Mouse (Mus musculus) CH12.LX (cell line): ENCODE measurements around the gene Dirc2. TPM values are rescaled to one million over a fixed set of nuclear protein-coding genes. Genes with fewer than 3 reads are reported as not detected.
A peak's percentile ranks its signal among the peaks of the same experiment; 100 is the strongest.

Experiments
- DNase-seq: peaks from one replicate; pipeline ENCODE4 v3.0.0-alpha.2; 2013; ENCODE audit errors: extremely low read depth
- H3K27ac ChIP-seq: 2 replicates; pipeline ENCODE4 v1.5.1; 2012; ENCODE audit warnings: low read depth, mild to moderate bottlenecking, control low read depth, moderate library complexity; ENCODE audit not compliant: insufficient read depth
- H3K27me3 ChIP-seq: replicated peaks from 2 replicates; pipeline ENCODE3; 2012; ENCODE audit warnings: inconsistent platforms
- H3K36me3 ChIP-seq, 2 experiments: replicated peaks in 1 of 2; 2 replicates each; pipeline versions ENCODE3 to v1.6.1; 2012; ENCODE audit warnings: inconsistent platforms in 1 of 2, low read length in 1 of 2, mild to moderate bottlenecking in 1 of 2, mixed read lengths in 1 of 2, moderate library complexity in 1 of 2; ENCODE audit not compliant: control insufficient read depth in 1 of 2, insufficient read depth in 1 of 2
- H3K4me1 ChIP-seq, 2 experiments: 2 replicates each; pipeline ENCODE4 v1.6.1; 2012; ENCODE audit warnings: inconsistent platforms in 1 of 2, moderate library complexity in 1 of 2; ENCODE audit not compliant: insufficient read depth in 2 of 2, control insufficient read depth in 1 of 2
- H3K4me2 ChIP-seq: 2 replicates; pipeline ENCODE4 v1.6.1; 2012; ENCODE audit warnings: low read depth, mild to moderate bottlenecking, control low read depth; ENCODE audit not compliant: poor library complexity, insufficient read depth, severe bottlenecking
- H3K4me3 ChIP-seq, 3 experiments: fragments of 150-350 bp in 1 of 3; sonication (generic) in 1 of 3; replicated peaks in 1 of 3; 2 replicates each; pipeline versions ENCODE3 to v1.5.1; 2011 to 2012; ENCODE audit warnings: low read depth in 2 of 3, low read length in 2 of 3, mild to moderate bottlenecking in 2 of 3, moderate library complexity in 2 of 3, control low read depth in 1 of 3, improper control_type of control experiment in 1 of 3, inconsistent platforms in 1 of 3, mixed read lengths in 1 of 3; ENCODE audit not compliant: poor library complexity in 1 of 3
- H3K79me2 ChIP-seq: replicated peaks from 2 replicates; pipeline ENCODE4 v1.6.1; 2012; ENCODE audit warnings: mild to moderate bottlenecking, moderate library complexity; ENCODE audit not compliant: control insufficient read depth, poor library complexity, insufficient read depth, severe bottlenecking; ENCODE audit errors: extremely low read depth
- H3K9ac ChIP-seq: 2 replicates; pipeline ENCODE4 v1.6.1; 2012; ENCODE audit warnings: low read depth, mild to moderate bottlenecking, control low read depth, moderate library complexity; ENCODE audit not compliant: insufficient read depth
- H3K9me3 ChIP-seq: replicated peaks from 2 replicates; pipeline ENCODE3; 2012; ENCODE audit warnings: low read length, inconsistent platforms, mixed read lengths
- BHLHE40 ChIP-seq: IDR thresholded peaks from 2 replicates; pipeline ENCODE4 v1.6.1; 2011; ENCODE audit warnings: mild to moderate bottlenecking, low read depth, low read length, improper control_type of control experiment
- CTCF ChIP-seq, 2 experiments: IDR thresholded peaks in 1 of 2; conservative IDR thresholded peaks in 1 of 2; 2 replicates each; pipeline ENCODE4 v1.5.1; 2011 to 2012; ENCODE audit warnings: low read depth in 2 of 2, low read length in 2 of 2, improper control_type of control experiment in 1 of 2, inconsistent platforms in 1 of 2, mild to moderate bottlenecking in 1 of 2, moderate library complexity in 1 of 2
- ELF1 ChIP-seq: IDR thresholded peaks from 2 replicates; pipeline ENCODE4 v1.6.1; 2014; ENCODE audit warnings: low read depth, mild to moderate bottlenecking, inconsistent platforms, low read length, improper control_type of control experiment
- EP300 ChIP-seq: IDR thresholded peaks from 2 replicates; pipeline ENCODE4 v1.6.1; 2011; ENCODE audit warnings: low read length, improper control_type of control experiment
- GABPA ChIP-seq: IDR thresholded peaks from 2 replicates; pipeline ENCODE4 v1.6.1; 2012; ENCODE audit warnings: low read depth, low read length, improper control_type of control experiment, inconsistent platforms; ENCODE audit not compliant: insufficient replicate concordance
- HCFC1 ChIP-seq: IDR thresholded peaks from 2 replicates; pipeline ENCODE4 v1.6.1; 2012; ENCODE audit warnings: low read depth, mild to moderate bottlenecking, inconsistent platforms, low read length, improper control_type of control experiment
- JUN ChIP-seq: IDR thresholded peaks from 2 replicates; pipeline ENCODE4 v1.6.1; 2011; ENCODE audit warnings: low read depth, mild to moderate bottlenecking, low read length, improper control_type of control experiment, moderate library complexity; ENCODE audit not compliant: insufficient read depth
- JUND ChIP-seq: conservative IDR thresholded peaks from 2 replicates; pipeline ENCODE4 v1.6.1; 2011; ENCODE audit warnings: low read depth, low read length, improper control_type of control experiment
- MAFK ChIP-seq: IDR thresholded peaks from 2 replicates; pipeline ENCODE4 v1.6.1; 2011; ENCODE audit warnings: low read length, improper control_type of control experiment; ENCODE audit not compliant: insufficient replicate concordance
- MAX ChIP-seq: IDR thresholded peaks from 2 replicates; pipeline ENCODE4 v1.6.1; 2011; ENCODE audit warnings: low read length, improper control_type of control experiment
- MAZ ChIP-seq: IDR thresholded peaks from 2 replicates; pipeline ENCODE4 v1.6.1; 2012; ENCODE audit warnings: low read depth, mild to moderate bottlenecking, inconsistent platforms, low read length, improper control_type of control experiment, moderate library complexity
- MEF2A ChIP-seq: IDR thresholded peaks from 2 replicates; pipeline ENCODE4 v1.6.1; 2014; ENCODE audit warnings: low read depth, mild to moderate bottlenecking, inconsistent platforms, low read length, improper control_type of control experiment, borderline replicate concordance
- MYC ChIP-seq: IDR thresholded peaks from 2 replicates; pipeline ENCODE4 v1.6.1; 2011; ENCODE audit warnings: low read depth, mild to moderate bottlenecking, improper control_type of control experiment, low read length
- NELFE ChIP-seq: IDR thresholded peaks from 2 replicates; pipeline ENCODE4 v1.6.1; 2011; ENCODE audit warnings: low read depth, low read length, improper control_type of control experiment
- NRF1 ChIP-seq: IDR thresholded peaks from 2 replicates; pipeline ENCODE4 v1.6.1; 2014; ENCODE audit warnings: low read depth, mild to moderate bottlenecking, inconsistent platforms, low read length, improper control_type of control experiment, moderate library complexity
- PAX5 ChIP-seq: IDR thresholded peaks from 2 replicates; pipeline ENCODE4 v1.6.1; 2012; ENCODE audit warnings: low read length, inconsistent platforms, mixed read lengths
- POLR2A ChIP-seq: IDR thresholded peaks from 2 replicates; pipeline ENCODE4 v1.6.1; 2011; ENCODE audit warnings: low read depth, mild to moderate bottlenecking, improper control_type of control experiment, low read length
- RAD21 ChIP-seq: IDR thresholded peaks from 2 replicates; pipeline ENCODE4 v1.6.1; 2011; ENCODE audit warnings: low read depth, mild to moderate bottlenecking, low read length, improper control_type of control experiment, moderate library complexity
- RCOR1 ChIP-seq: conservative IDR thresholded peaks from 2 replicates; pipeline ENCODE4 v1.6.1; 2012; ENCODE audit warnings: low read depth, mild to moderate bottlenecking, inconsistent platforms, low read length, improper control_type of control experiment
- SIN3A ChIP-seq: IDR thresholded peaks from 2 replicates; pipeline ENCODE4 v1.6.1; 2012; ENCODE audit warnings: low read length, improper control_type of control experiment, inconsistent platforms
- SMC3 ChIP-seq: IDR thresholded peaks from 2 replicates; pipeline ENCODE4 v1.6.1; 2011; ENCODE audit warnings: low read depth, low read length, improper control_type of control experiment
- TBP ChIP-seq: conservative IDR thresholded peaks from 2 replicates; pipeline ENCODE4 v1.6.1; 2011; ENCODE audit warnings: low read depth, low read length, improper control_type of control experiment
- TCF12 ChIP-seq: IDR thresholded peaks from 2 replicates; pipeline ENCODE4 v1.6.1; 2014; ENCODE audit warnings: low read depth, mild to moderate bottlenecking, inconsistent platforms, low read length, improper control_type of control experiment
- UBTF ChIP-seq: IDR thresholded peaks from 2 replicates; pipeline ENCODE4 v1.6.1; 2012; ENCODE audit warnings: low read depth, mild to moderate bottlenecking, inconsistent platforms, low read length, improper control_type of control experiment, moderate library complexity
- USF1 ChIP-seq: IDR thresholded peaks from 2 replicates; pipeline ENCODE4 v1.6.1; 2014; ENCODE audit warnings: low read depth, mild to moderate bottlenecking, inconsistent platforms, low read length, improper control_type of control experiment
- USF2 ChIP-seq: conservative IDR thresholded peaks from 2 replicates; pipeline ENCODE4 v1.6.1; 2011; ENCODE audit warnings: low read depth, low read length, improper control_type of control experiment
- ZMIZ1 ChIP-seq: IDR thresholded peaks from 2 replicates; pipeline ENCODE4 v1.6.1; 2012; ENCODE audit warnings: low read depth, mild to moderate bottlenecking, inconsistent platforms, low read length, improper control_type of control experiment
- dilution Hi-C: fragments of 300-500 bp; cut with MboI; formaldehyde crosslinking; loops from 2 replicates; pipeline ENCODE4 v1.14.3; 2020; ENCODE audit warnings: low sequenced_read_pairs; ENCODE audit not compliant: extremely low pct_unique_long_range_greater_than_20kb, extremely low pct_ligation_motif_present
- in situ Hi-C: fragments of 300-500 bp; cut with MboI; formaldehyde crosslinking; loops from 3 replicates; pipeline ENCODE4 v1.14.3; 2019; ENCODE audit warnings: low sequenced_read_pairs, low pct_ligation_motif_present, low pct_unique_long_range_greater_than_20kb, mixed read lengths
- polyA plus RNA-seq: library from polyadenylated mRNA; unstranded; fragments of >175 nt; gene quantifications from 2 replicates; pipeline ENCODE4 v1.2.1, GENCODE M21; 2012; ENCODE audit warnings: low read depth; ENCODE audit not compliant: insufficient read length
- total RNA-seq, 2 experiments: library from RNA; depleted of rRNA; stranded (reverse); fragments of 300-350 nt in 1 of 2; fragments of >200 nt in 1 of 2; gene quantifications; 2 replicates each; pipeline ENCODE4 v1.2.3; 2012 to 2014

Gene Dirc2
- total RNA-seq (2012; rRNA removed) (5.7 and 6.4 TPM in 2 replicates), total RNA-seq (2014; rRNA removed) (6.8 and 7.3 TPM in 2 replicates), polyA plus RNA-seq (6.6 and 6.9 TPM in 2 replicates)

- dilution Hi-C loops (no loop called here), in situ Hi-C loops (no loop called here)
- H3K4me2 ChIP-seq = peak within 1 kb of the TSS; percentile 96
- H3K4me1 ChIP-seq = peaks cover 18 to 64% of the 10 kb centered on the region in 2 experiments
- peak; percentile 86; the same call in 1 of the 2 replicates for TF ChIP-seq UBTF
- peak; percentile 65 for TF ChIP-seq USF1
- TF ChIP-seq ZMIZ1 = no peak
- no peak for TF ChIP-seq PAX5
- peak; percentile 56 for TF ChIP-seq USF2
- no peak for TF ChIP-seq JUN
- TF ChIP-seq BHLHE40 = peak; percentile 99
- peak; percentile 42; the same call in 1 of the 2 replicates for TF ChIP-seq ELF1
- TF ChIP-seq POLR2A = no peak; the same call in 1 of the 2 replicates
- TF ChIP-seq SIN3A = no peak
- 0 out of 2 replicates have a peak, but pooled peaks have one; percentile 66 for TF ChIP-seq MAX
- no peak; the same call in none of the 2 replicates for TF ChIP-seq TCF12
- peak; percentile 91 for TF ChIP-seq NRF1
- TF ChIP-seq NELFE = 0 out of 2 replicates have a peak, but pooled peaks have one; percentile 24
- no peak for TF ChIP-seq SMC3
- peak within 1 kb of the TSS; percentile 87 for H3K9ac ChIP-seq
- peaks cover 16% of the 10 kb centered on the region for H3K27me3 ChIP-seq
- H3K36me3 ChIP-seq = peaks cover 0 to 13% of the 10 kb centered on the region in 2 experiments
- H3K9me3 ChIP-seq = no peaks in the 10 kb centered on the region
- no peak for DNase-seq
- peak within 1 kb of the TSS; percentile 73 to 85 (median 82) for H3K4me3 ChIP-seq
- H3K79me2 ChIP-seq = peaks cover 6% of the 10 kb centered on the region; the same call in 1 of the 2 replicates
- H3K27ac ChIP-seq = 0 out of 2 replicates have a peak within 1 kb of the TSS, but pooled peaks have one; percentile 9
These were observed at the start of gene Dirc2 for GRCm38 (mm10) chr16:35768785-35769642. Gene Dirc2, minus strand, starts transcription at chr16:35769356.

- H3K36me3 ChIP-seq = peaks cover 28 to 85% of the 10 kb centered on the region in 2 experiments
- H3K4me2 ChIP-seq = no peak overlapping the region
- H3K27me3 ChIP-seq = no peaks in the 10 kb centered on the region
- H3K9me3 ChIP-seq = no peaks in the 10 kb centered on the region
- no peak overlapping the region for H3K27ac ChIP-seq
- no peaks in the 10 kb centered on the region for H3K79me2 ChIP-seq
- dilution Hi-C loops = no loop called here
- in situ Hi-C loops = loop anchor here (5.0 kb wide), 2 partner anchors 40 to 85 kb away; no protein-coding TSS in a partner anchor
- peak; percentile 81 for DNase-seq
- H3K4me1 ChIP-seq = 0 out of 4 replicates have a peak, but pooled peaks cover 0 to 2% of the 10 kb centered on the region in 2 experiments
- no peak overlapping the region for H3K9ac ChIP-seq
- H3K4me3 ChIP-seq = no peak overlapping the region
- TF ChIP-seq MAFK (no peak), MAZ (peak; percentile 31; the same call in 1 of the 2 replicates), HCFC1 (no peak), GABPA (no peak), SMC3 (peak; percentile 100), NRF1 (peak; percentile 49; the same call in 1 of the 2 replicates), USF1 (no peak), RAD21 (peak; percentile 100), RCOR1 (0 out of 2 replicates have a peak, but pooled peaks have one; percentile 27), UBTF (no peak), TBP (no peak), MEF2A (peak; percentile 59; the same call in 1 of the 2 replicates), CTCF (conservative IDR thresholded peaks at IDR 0.05 in 1 of 2, IDR thresholded peaks at IDR 0.05 in 1 of 2; ENCODE audit: low read depth in 2 of 2, low read length in 2 of 2) (peak; percentile 99 to 100), JUND (no peak), MYC (peak; percentile 61; the same call in 1 of the 2 replicates), EP300 (no peak)
These were observed 48.3 kb upstream of the Dirc2 start for GRCm38 (mm10) chr16:35817255-35818089.
